Mouse (Mus musculus) thymus, postnatal 10 days (tissue): Measurements from ENCODE around the gene Sfi1.
"Not testable (repeated sequence)": the region's sequence is repeated elsewhere in the genome, so short reads cannot be mapped to it uniquely, and the experiment has no call there.

ENCODE experiments used
- DNase-seq, 2 experiments: peaks; one replicate each; pipeline ENCODE4 v3.0.0; 2021; ENCODE audit warnings: low spot score in 2 of 2

Sfi1 gene

GRCm38 (mm10) chr11:3104501-3105260, 88.6 kb downstream of the Sfi1 start:
- DNase-seq = peak; percentile 66 to 78

GRCm38 (mm10) chr11:3103619-3104164, 89.6 kb downstream of the Sfi1 start:
- DNase-seq = no peak

GRCm38 (mm10) chr11:3102626-3103025, 90.6 kb downstream of the Sfi1 start:
- not testable (repeated sequence) for DNase-seq

- no peak for DNase-seq
These were observed 91.3 kb downstream of the Sfi1 start for GRCm38 (mm10) chr11:3101875-3102494.

- DNase-seq = no peak
These were observed 92.0 kb downstream of the Sfi1 start for GRCm38 (mm10) chr11:3101072-3101874.

- DNase-seq = not testable (repeated sequence)
These were observed 93.1 kb downstream of the Sfi1 start for GRCm38 (mm10) chr11:3100066-3100645.
